Mouse (Mus musculus): ENCODE results near the gene Plekhg3. TPM values are rescaled to one million over a fixed set of nuclear protein-coding genes. Genes with fewer than 3 reads are reported as not detected.

The Plekhg3 gene
- polyA plus RNA-seq, 1 experiment from 2014 or later = 5.7 TPM

- no peak for ATAC-seq
- Histone ChIP-seq H3K9me3 (ENCODE audit: control insufficient read depth) (no peaks in the 10 kb centered on the region), H3K27me3 (replicated peaks; ENCODE audit: control insufficient read depth, insufficient read depth, low read length) (0 out of 2 replicates have a peak, but pooled peaks cover 6% of the 10 kb centered on the region), H3K4me1 (replicated peaks; ENCODE audit: control insufficient read depth, insufficient read depth, low read length) (no peaks in the 10 kb centered on the region; the same call in 1 of the 2 replicates), H3K27ac (ENCODE audit: low read depth, low read length) (no peak overlapping the region), H3K36me3 (ENCODE audit: control insufficient read depth, insufficient read depth) (no peaks in the 10 kb centered on the region), H3K4me2 (replicated peaks; ENCODE audit: low read depth) (no peak overlapping the region), H3K4me3 (ENCODE audit: low read depth, low read length) (no peak overlapping the region), H3K9ac (ENCODE audit: low read depth, low read length) (no peak overlapping the region)
- TF ChIP-seq CTCF (IDR thresholded peaks at IDR 0.05; ENCODE audit: low read depth) = no peak
- WGBS = 68% methylated on average over 3 of the region's 3 CpGs
Observed at GRCm38 (mm10) chr12:76594556-76594955, 63.9 kb downstream of the Plekhg3 start.

- H3K4me3 ChIP-seq (ENCODE audit: low read depth, low read length) = no peak overlapping the region
- ATAC-seq = no peak
- H3K4me1 ChIP-seq (replicated peaks; ENCODE audit: control insufficient read depth, insufficient read depth, low read length) = no peaks in the 10 kb centered on the region; the same call in 1 of the 2 replicates
- H3K9me3 ChIP-seq (ENCODE audit: control insufficient read depth) = no peaks in the 10 kb centered on the region
- 0 out of 2 replicates have a peak, but pooled peaks cover 6% of the 10 kb centered on the region for H3K27me3 ChIP-seq (replicated peaks; ENCODE audit: control insufficient read depth, insufficient read depth, low read length)
- no peak overlapping the region for H3K27ac ChIP-seq (ENCODE audit: low read depth, low read length)
- no peak overlapping the region for H3K9ac ChIP-seq (ENCODE audit: low read depth, low read length)
- 82% methylated on average over 2 of the region's 2 CpGs for WGBS
- H3K4me2 ChIP-seq (replicated peaks; ENCODE audit: low read depth) = no peak overlapping the region
- H3K36me3 ChIP-seq (ENCODE audit: control insufficient read depth, insufficient read depth) = no peaks in the 10 kb centered on the region
- no peak for TF ChIP-seq CTCF (IDR thresholded peaks at IDR 0.05; ENCODE audit: low read depth)
Observed at GRCm38 (mm10) chr12:76595830-76596229, 65.1 kb downstream of the Plekhg3 start.

GRCm38 (mm10) chr12:76596292-76597023, 65.8 kb downstream of the Plekhg3 start:
- 52% methylated on average over 15 of the region's 15 CpGs for WGBS
- peak; percentile 18 for ATAC-seq
- Histone ChIP-seq H3K36me3 (ENCODE audit: control insufficient read depth, insufficient read depth) (no peaks in the 10 kb centered on the region), H3K27ac (ENCODE audit: low read depth, low read length) (no peak overlapping the region), H3K9ac (ENCODE audit: low read depth, low read length) (no peak overlapping the region), H3K9me3 (ENCODE audit: control insufficient read depth) (no peaks in the 10 kb centered on the region), H3K4me2 (replicated peaks; ENCODE audit: low read depth) (no peak overlapping the region), H3K4me1 (replicated peaks; ENCODE audit: control insufficient read depth, insufficient read depth, low read length) (no peaks in the 10 kb centered on the region; the same call in 1 of the 2 replicates), H3K4me3 (ENCODE audit: low read depth, low read length) (no peak overlapping the region), H3K27me3 (replicated peaks; ENCODE audit: control insufficient read depth, insufficient read depth, low read length) (0 out of 2 replicates have a peak, but pooled peaks cover 6% of the 10 kb centered on the region)
- peak; percentile 98 for TF ChIP-seq CTCF (IDR thresholded peaks at IDR 0.05; ENCODE audit: low read depth)

GRCm38 (mm10) chr12:76597577-76598100, 66.9 kb downstream of the Plekhg3 start:
- Histone ChIP-seq H3K27ac (ENCODE audit: low read depth, low read length) (0 out of 2 replicates have a peak overlapping the region, but pooled peaks have one; percentile 1), H3K9ac (ENCODE audit: low read depth, low read length) (no peak overlapping the region), H3K4me2 (replicated peaks; ENCODE audit: low read depth) (peak overlapping the region; percentile 37; the same call in 1 of the 2 replicates), H3K4me1 (replicated peaks; ENCODE audit: control insufficient read depth, insufficient read depth, low read length) (no peaks in the 10 kb centered on the region; the same call in 1 of the 2 replicates), H3K27me3 (replicated peaks; ENCODE audit: control insufficient read depth, insufficient read depth, low read length) (0 out of 2 replicates have a peak, but pooled peaks cover 6% of the 10 kb centered on the region), H3K4me3 (ENCODE audit: low read depth, low read length) (no peak overlapping the region), H3K9me3 (ENCODE audit: control insufficient read depth) (no peaks in the 10 kb centered on the region), H3K36me3 (ENCODE audit: control insufficient read depth, insufficient read depth) (no peaks in the 10 kb centered on the region)
- ATAC-seq = no peak; the same call in 1 of the 2 replicates
- 60% methylated on average over 15 of the region's 15 CpGs for WGBS
- TF ChIP-seq CTCF (IDR thresholded peaks at IDR 0.05; ENCODE audit: low read depth) = no peak

GRCm38 (mm10) chr12:76598196-76598928, 67.7 kb downstream of the Plekhg3 start:
- Histone ChIP-seq H3K27ac (ENCODE audit: low read depth, low read length) (no peak overlapping the region), H3K27me3 (replicated peaks; ENCODE audit: control insufficient read depth, insufficient read depth, low read length) (0 out of 2 replicates have a peak, but pooled peaks cover 6% of the 10 kb centered on the region), H3K4me2 (replicated peaks; ENCODE audit: low read depth) (peak overlapping the region; percentile 37; the same call in 1 of the 2 replicates), H3K4me3 (ENCODE audit: low read depth, low read length) (no peak overlapping the region), H3K36me3 (ENCODE audit: control insufficient read depth, insufficient read depth) (no peaks in the 10 kb centered on the region), H3K9me3 (ENCODE audit: control insufficient read depth) (no peaks in the 10 kb centered on the region), H3K9ac (ENCODE audit: low read depth, low read length) (no peak overlapping the region), H3K4me1 (replicated peaks; ENCODE audit: control insufficient read depth, insufficient read depth, low read length) (no peaks in the 10 kb centered on the region; the same call in 1 of the 2 replicates)
- no peak for TF ChIP-seq CTCF (IDR thresholded peaks at IDR 0.05; ENCODE audit: low read depth)
- peak; percentile 32; the same call in 1 of the 2 replicates for ATAC-seq
- WGBS = 60% methylated on average over 24 of the region's 24 CpGs

- no peak for TF ChIP-seq CTCF (IDR thresholded peaks at IDR 0.05; ENCODE audit: low read depth)
- H3K4me1 ChIP-seq (replicated peaks; ENCODE audit: control insufficient read depth, insufficient read depth, low read length) = no peaks in the 10 kb centered on the region
- no peak overlapping the region for H3K9ac ChIP-seq (ENCODE audit: low read depth, low read length)
- H3K4me2 ChIP-seq (replicated peaks; ENCODE audit: low read depth) = no peak overlapping the region
- whole genome bisulfite sequencing = 75% methylated on average over 9 of the region's 9 CpGs
- H3K27me3 ChIP-seq (replicated peaks; ENCODE audit: control insufficient read depth, insufficient read depth, low read length) = 0 out of 2 replicates have a peak, but pooled peaks cover under 1% of the 10 kb centered on the region
- ATAC-seq = no peak
- H3K4me3 ChIP-seq (ENCODE audit: low read depth, low read length) = no peak overlapping the region
- no peaks in the 10 kb centered on the region for H3K9me3 ChIP-seq (ENCODE audit: control insufficient read depth)
- no peak overlapping the region for H3K27ac ChIP-seq (ENCODE audit: low read depth, low read length)
- H3K36me3 ChIP-seq (ENCODE audit: control insufficient read depth, insufficient read depth) = no peaks in the 10 kb centered on the region; the same call in 1 of the 2 replicates
Observed at GRCm38 (mm10) chr12:76603779-76604178, 73.1 kb downstream of the Plekhg3 start.
